Mouse (Mus musculus) granulocyte monocyte progenitor cell, adult 5-6 weeks (primary cell): ENCODE results near the gene Adam8. TPM values are rescaled to one million over a fixed set of nuclear protein-coding genes. Genes with fewer than 3 reads are reported as not detected.

ENCODE experiments used
- ATAC-seq: replicated peaks from 2 replicates; pipeline ENCODE4 v1.8.0; 2016; ENCODE audit warnings: mild to moderate bottlenecking, moderate TSS enrichment, inconsistent platforms; ENCODE audit not compliant: poor library complexity, severe bottlenecking
- total RNA-seq, 2 experiments: library from RNA; stranded (forward) in 1 of 2; stranded (reverse) in 1 of 2; fragments of 200-712, 200-1000 nt in 1 of 2; fragments of >200 nt in 1 of 2; fragmentation: Nextera tagmentation in 1 of 2; gene quantifications; 2 replicates each; pipeline ENCODE4 v1.2.3; 2014 to 2017

Gene Adam8
- total RNA-seq (2014; fragmentation: Nextera tagmentation) (0.38 TPM in 1 of 2 replicates, not detected in the other), total RNA-seq (2017) (0.99 and 1.3 TPM in 2 replicates)

DNA sequence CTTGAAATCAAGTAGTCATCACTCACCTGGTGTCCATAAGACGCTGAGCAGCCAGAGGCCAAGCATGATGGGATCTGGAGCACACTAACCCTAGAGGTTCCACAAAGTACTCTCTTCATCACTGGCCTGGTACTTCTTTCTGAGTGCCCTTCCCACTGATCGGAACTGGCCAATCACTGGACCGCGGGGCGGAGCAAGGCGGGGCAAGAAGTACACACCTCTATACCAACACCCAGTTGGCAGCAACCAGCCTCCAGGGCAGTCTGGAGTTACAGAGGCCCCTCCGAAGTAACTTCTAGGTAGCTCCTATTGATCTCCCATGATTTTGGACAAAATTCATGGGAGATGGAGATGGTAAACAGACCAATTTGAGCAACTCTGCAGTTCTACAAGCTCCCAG is at the start of gene Adam8:
Gene Adam8, minus strand, starts transcription at position 157 of the 400 bp plus-strand sequence.
- peak; percentile 86 for ATAC-seq

DNA sequence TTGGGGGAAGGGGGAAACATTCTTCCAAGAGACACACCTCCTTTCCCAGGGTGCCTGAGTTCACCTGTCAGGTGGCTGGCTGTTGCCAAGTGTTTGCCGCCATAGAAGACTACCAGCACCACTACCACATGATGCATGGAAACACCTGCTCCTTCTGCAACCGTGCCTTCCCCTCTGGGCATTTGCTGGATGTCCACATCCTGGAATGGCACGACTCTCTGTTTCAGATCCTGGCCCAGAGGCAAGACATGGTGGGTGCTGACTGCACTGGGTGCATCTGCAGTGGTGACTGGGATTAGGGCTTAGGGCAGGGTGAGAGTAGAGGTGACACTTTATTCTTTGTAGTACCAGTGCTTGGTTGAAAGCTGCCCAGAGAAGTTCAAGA is 44.8 kb upstream of the Adam8 start:
- no peak for ATAC-seq

DNA sequence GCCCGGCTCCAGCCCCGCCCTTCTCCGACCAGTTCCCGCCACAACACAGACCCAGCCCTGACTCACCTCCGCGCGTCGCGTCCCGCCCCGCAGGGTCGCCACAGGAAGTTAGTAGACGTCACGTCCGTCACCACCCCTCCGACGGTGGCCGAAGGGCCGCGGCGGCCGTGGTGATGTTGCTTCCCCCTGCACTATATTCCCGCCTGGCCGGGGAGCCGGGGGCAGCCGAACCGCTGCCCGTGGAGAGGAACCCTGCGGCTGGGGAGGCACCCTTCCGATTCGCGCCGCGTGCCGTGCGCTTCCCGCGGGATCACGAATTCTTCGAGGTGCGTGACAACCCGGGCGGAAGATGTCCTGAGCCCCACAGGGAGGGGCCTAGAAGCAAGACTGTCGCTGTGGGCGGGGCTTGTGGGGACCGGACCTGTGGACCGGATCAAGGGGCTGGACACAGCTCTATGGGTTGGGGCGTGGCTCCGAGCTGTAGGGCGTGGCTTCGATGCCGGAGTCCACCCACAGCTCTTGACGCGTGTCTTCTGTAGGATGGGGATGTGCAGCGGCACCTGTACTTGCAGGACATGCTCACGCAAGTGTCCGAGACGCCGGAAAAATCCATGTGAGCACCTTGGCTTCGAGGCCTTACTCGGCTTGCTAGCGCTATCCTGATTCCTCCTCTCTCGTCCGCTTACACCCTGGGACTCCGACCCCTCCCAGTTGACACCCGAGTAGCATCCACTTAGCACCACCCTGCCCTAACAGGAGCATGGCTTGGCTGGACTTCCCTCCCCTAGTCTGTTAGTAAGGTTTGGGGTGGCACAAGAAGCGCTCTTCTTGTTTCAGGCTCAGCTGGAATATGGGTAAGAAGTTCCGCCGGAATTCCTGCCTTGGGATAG is 44.2 kb upstream of the Adam8 start, which contains the start of the genes Zfp511 and Tubgcp2:
Gene Zfp511, plus strand, starts transcription at position 111 of the 890 bp plus-strand sequence.
Gene Tubgcp2, minus strand, starts transcription at position 389 of the 890 bp plus-strand sequence.
- ATAC-seq: peak; percentile 93

DNA sequence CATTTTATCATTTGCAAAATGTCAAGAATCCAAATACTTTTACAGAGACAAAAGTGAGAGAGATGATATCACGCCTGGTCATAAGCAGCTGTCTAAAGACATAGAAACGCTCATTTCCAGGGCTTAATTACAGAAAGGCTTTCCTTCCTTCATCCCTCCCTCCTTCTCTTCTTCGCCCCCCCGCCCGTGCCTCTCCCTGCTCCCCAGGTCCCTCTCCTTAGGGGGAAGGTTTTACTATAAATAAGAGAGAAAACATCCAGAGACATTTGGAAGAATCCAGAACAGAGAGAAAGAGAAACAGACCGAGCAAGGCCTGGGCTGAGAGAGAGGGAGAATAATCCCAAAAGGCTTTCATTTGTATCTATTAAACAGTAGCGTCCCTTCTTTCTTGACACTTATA is 43.1 kb upstream of the Adam8 start:
- ATAC-seq: no peak

DNA sequence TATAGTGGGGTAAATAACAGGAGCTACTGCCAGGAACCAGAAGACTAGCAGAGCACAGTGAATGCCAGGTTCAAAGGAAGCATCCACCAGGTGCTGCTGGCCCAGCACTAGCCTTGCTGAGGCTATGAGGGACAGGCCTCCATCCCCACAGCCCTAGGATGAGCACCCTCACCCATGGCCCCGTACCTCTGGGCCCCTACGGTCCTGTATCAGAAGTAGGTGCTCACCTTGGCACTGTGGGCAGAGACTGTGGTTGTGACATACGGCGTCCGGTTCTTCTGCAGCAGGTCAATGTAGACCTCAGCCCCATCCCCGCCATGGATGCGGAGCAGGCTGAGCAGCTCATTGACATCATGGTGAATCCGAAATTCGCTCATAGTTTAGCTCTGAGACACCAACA is 41.0 kb upstream of the Adam8 start:
- ATAC-seq: no peak

DNA sequence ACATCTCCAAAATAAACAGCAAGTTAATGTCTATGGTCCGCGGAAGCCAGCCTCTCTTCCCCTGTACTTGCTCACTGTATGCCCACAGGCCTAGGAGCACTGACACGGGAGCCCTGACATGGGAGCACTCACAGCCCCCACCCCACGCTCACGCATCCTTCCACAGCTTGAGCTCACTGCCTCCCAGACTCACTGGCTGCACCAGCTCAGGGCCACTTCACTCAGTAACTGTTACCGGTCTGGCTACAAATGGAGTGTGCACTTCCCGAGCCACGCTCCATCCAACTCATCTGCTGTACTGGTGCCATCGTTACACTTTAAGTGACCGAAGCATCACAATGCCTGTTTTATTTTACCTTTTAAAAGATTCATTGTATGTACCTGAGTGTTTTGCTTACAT is 40.0 kb upstream of the Adam8 start:
- no peak for ATAC-seq

DNA sequence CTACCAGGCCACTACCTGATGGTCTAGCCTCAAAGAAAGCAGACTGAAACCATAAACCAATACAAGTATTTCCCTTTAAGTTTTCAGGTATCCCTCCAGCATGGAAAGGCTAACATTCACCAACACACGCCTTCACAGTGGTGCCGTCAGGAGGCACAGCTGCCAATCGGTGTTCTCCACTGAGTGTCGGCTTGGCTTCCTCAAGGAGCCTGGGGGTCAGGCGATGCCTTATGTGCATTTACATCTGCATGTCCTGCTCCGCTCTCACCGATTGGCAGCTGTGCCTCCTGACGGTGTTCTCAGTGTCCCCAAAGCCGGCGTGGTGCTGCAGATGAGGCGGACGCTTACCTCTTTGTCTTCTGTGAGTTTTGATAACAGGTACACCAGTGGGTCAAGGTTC is 39.4 kb upstream of the Adam8 start:
- ATAC-seq: no peak

DNA sequence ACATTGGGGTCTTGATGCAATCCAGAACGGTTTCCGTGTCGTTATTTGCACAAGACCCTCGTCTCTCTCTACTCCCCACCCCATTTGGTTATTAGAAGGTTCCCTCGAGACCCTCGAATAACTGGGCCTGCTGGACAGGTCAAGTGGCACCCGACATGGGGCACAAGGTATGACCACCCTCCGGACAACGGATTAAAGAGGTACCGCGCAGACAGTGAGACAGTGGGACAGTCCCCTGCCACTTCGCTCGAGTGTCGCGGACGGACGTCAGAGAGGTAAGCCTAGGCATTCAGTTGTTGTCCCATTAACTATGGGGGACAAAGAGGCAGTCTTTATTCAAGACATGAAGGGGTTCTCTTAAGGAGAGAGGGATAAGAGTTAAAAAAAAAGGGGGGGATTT is 19.0 kb upstream of the Adam8 start:
- no peak for ATAC-seq

DNA sequence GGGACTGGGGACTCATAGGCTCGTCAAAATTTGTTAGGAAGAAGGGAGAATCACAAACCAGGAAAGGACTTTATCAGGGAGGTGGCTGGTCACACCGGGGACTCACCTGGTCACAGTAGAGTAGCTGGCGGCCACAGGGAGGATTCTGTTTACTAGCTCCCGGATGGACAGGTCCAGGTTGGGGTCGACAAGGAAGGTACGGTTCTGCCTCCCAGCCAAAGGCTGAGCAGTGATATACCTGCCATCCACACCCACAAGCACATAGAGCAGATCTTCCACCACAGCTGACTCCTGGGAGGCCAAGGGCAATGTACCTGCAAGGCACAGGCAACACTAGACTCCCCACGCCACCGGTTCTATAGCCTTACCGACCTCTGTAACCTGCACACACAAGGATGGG is 15.4 kb upstream of the Adam8 start:
- no peak for ATAC-seq

DNA sequence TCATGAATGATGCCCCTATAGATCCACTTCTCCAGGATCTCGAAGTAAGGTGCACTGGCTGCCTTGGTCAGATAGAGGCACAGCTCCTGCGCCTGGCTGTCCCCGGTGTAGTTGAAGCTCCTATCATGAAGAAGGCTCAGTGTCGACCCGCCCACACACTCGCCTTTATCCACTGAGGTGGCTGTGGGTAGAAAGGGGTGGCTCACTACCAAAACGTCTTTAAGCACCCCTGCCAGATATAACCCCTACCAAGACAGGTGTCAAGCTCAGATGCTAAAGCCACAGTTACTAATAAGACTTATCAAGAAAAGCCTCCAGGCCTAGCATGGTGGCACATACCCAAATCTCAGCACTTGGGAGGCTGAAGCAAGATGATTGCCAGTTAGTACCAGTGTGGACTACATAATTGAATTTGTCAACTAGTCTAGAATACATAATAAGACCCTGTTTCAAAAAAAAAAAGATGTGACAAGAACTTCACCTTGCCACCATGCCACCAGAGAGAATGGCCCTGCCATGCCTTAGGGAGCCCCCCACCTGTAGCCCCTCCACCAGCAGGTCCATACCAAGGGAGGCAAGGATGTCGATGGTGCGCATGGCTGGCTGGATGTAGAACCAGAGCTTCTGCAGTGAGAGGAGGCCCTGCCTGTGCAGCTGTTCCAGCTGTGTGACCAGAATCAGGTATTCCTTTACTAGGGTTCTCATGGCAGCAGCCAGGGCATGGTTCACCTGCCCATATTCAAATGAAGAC is 14.7 kb upstream of the Adam8 start:
- ATAC-seq: no peak

DNA sequence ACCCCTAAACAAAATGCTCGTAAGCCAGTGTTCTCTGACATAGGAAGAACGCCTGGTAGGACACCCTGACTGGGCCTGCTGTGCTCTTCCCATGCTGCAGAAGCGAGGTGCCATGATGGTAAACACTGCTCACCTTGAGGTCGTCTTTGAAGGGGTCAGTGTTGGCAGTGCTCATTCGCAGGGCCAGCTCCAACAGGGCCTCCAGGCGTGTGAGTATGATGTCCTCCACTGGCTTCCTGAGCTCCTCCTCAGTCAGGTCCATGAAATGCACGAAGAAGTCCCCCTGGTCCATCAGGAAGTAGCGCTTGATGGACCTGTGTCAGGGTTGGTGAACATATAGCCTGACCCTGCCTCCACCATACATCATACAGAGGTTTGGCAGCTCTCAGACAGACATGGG is 12.3 kb upstream of the Adam8 start:
- ATAC-seq: no peak

DNA sequence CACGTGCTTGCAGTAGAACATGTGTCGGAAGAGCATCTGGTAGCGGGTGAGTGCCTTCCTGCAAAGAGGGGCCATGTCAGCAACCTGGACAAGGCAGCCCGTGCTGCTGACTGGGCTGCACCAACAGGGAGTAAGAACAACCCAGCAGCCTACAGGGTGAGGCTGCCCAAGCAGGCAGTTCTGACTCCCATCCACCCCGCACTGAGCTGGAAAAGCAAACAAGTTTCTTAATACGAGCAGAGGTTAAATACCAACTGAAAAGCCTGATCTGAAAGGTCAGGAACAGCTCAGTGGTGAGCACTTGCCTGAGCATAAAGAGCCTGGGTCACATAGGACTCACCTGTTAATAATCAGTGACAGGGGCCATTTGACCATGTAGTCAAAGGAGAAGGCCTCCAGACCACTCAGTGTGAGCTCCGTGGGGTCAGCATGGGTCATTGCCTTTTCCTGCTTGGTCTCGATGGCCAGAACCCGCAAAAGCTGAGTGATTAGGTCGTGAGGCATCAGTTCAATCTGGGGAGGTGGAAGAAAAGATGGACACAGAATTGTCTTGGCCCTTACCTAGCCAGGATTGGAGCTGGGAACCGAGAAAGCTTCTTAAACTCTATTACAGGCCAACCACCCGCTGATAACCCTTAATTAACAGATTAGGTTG is 8.9 kb upstream of the Adam8 start:
- ATAC-seq: no peak

DNA sequence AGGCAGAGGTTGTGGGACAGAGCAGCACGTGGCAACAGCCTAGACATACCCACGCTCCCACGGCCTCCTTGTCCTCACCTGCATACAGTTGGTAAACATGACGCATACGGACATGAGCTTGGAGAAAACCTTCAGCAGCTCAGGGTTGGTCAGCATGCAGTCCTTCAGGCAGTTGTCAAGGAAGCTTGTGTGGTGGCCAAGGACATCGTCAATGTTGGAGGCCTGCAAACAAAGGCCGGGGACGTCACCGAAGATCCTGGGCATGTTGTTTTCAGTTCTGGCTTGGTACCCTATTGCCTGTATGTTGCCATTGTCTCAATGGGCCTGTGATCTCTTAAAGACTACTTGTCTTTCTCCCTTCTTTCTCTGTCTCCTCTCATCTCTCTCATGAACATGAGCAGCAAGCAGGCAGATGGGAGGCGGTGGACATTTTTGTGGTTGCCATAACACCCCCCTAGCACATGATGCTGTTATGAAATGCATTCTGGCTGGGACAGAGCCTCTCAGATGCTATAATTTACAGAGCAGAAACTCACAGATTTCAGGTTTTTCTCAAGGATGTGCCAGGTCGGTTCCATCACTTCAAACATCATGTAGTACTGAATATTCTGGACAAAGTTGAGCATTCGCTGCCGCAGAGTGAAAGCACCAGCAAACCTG is 6.5 kb upstream of the Adam8 start:
- ATAC-seq: no peak

DNA sequence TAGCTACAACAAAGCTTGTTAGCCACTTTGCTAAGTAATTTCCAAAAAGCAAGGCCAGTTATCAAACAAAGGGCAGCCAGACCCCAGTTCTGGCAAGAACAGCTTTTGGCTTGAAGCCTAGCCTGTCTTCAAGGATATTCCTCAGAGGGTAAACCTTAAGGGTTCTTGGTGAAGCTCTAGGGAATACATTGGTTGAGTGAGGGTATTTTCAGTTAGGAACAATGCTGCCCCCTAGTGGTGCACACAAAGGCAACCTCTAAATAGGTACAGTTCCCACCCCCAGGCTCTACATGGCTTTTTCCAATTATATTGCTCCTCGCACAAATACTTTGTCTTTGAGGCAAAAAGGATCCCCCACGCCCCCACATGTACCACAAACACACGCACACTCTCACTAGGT is 2.3 kb upstream of the Adam8 start:
- peak; percentile 61 for ATAC-seq

DNA sequence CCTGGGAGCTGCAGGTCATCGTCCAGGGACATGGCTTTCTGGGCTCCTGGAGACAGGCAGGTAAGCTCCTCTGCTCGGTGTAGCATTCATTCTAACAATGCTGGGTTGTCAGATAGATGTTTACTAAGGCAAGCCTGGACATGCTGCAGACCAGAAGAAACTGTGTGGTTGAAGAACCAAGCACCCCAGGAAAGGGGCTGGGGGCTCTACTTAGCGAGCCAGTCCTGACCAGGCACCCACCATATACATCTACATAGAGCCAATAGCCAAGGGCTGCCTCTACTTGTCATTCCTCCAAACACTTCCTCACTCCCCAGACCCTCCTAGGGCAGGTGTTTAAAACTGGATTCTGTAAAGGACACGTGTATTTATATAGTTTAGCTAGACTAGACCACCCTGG is 1.8 kb upstream of the Adam8 start:
- ATAC-seq: no peak

DNA sequence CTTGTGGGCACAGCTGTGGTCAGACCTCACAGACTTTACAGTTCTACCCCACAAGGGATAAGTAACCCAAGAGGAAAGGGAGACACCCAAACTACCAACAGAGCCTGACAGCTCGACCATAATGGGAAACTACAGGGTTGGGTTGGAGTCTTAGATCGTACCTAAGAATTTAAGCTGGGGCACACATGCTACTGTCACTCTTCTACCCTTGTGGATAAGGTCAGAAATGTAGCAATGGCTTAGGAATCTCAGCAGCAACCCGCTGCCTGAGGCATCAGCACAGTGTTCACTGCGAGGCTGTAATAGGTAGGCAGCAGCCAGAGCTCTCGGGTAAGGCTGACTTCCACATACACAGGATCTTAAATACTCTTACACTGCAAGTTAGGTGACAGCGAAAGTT is 1.2 kb upstream of the Adam8 start:
- no peak for ATAC-seq

DNA sequence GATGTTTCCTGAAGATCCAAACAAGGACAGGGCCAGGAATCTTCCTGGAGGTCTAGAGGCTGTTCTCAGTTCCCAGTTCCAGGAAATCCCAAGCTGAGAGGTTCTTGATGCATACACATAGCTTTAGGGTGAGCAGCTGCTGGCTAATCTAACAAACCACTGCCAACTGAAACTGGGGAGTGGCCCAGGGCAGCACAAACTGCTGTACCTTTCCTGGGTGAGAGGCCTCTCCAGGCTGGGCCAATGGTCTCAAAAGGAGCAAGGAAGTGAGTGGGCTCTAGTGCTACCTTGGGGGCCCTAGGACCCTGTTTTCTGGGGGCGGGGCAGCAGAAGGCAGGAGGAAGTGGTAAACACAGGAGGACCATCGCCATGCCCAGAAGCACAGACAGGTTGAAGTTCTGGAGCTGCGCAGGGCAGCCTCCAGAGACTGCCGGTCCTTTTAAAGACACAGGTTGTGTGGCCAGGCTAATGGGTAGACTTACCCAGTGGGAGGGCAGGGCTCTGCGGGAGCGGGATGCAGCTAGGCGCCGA is 1.4 kb downstream of the Adam8 start:
- peak; percentile 13; the same call in 1 of the 2 replicates for ATAC-seq

DNA sequence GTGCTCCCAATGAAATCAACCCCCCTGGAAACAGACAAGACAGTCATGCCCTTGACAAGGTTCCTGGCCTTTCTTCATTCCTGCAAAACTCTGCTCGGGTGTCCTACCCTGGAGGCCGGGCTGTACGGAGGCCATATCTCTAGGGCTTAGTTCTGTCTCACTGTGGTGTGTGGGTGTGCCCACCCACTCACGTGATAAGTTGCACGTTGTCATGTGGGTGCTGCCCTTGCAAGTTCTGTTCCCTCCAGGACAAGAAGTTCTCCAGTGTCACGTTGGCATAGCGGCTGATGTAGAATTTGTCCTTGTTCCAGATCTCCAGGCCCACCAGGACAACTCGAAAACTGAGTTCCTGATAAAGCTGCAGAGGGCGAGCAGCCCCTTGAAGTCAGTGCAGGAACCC is 4.1 kb downstream of the Adam8 start:
- no peak for ATAC-seq

DNA sequence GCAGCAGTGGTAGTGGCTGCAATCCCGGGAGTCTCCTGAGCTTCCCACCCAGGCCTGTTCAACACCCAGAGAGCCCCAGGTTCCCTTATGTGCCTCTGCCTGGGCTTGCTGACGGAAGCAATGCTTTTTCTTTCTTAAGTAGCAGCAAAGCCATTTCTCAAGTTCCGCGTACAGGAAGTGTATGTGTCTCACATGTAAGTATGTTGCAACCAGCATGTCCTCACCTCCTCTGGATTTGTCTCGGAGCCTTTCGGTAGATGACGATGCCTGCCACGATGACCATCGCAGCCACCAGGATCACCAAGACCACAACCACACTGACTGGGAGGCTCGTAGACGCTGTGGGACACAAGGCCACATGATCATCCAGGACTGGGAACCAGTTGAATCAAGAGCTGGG is 7.9 kb downstream of the Adam8 start:
- peak; percentile 94 for ATAC-seq

DNA sequence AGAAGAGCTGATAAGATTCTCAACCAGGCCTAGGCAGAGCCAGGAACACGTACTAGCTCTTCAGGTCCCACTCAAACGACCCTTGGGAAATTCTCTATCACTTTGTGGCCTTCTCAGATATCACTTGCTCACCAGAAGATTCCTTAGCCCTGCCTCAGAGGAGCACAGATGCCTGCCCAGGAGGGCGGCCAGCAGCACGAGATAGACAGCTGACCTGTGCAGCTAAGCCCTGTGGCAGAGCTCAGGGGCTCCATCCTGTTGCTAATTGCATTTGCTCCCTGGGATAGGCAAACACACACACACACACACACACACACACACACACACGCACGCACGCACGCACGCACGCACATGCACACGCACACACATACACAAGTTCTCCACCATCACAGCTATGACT is 10.3 kb downstream of the Adam8 start:
- no peak for ATAC-seq
